Mouse (Mus musculus) frontal cortex, postnatal 10 days (tissue): ENCODE measurements around the gene Fpr-rs4.
"Not testable (repeated sequence)": the region's sequence is repeated elsewhere in the genome, so short reads cannot be mapped to it uniquely, and the experiment has no call there.

Source experiments
- DNase-seq, 2 experiments: peaks; one replicate each; pipeline ENCODE4 v3.0.0; 2022; ENCODE audit warnings: low spot score in 2 of 2, mixed read lengths in 1 of 2

Fpr-rs4 gene

GRCm38 (mm10) chr17:18021433-18021832 lies at the start of gene Fpr-rs4:
Gene Fpr-rs4, plus strand, starts transcription at chr17:18021733.
- no peak for DNase-seq

GRCm38 (mm10) chr17:17973443-17973842 lies 48.1 kb upstream of the Fpr-rs4 start:
- DNase-seq: no peak

- DNase-seq: not testable (repeated sequence)
These were observed 40.3 kb upstream of the Fpr-rs4 start for GRCm38 (mm10) chr17:17981232-17981631.

- no peak for DNase-seq
These were observed 16.8 kb upstream of the Fpr-rs4 start for GRCm38 (mm10) chr17:18004752-18005151.

GRCm38 (mm10) chr17:18049124-18049523 lies 27.6 kb downstream of the Fpr-rs4 start, which contains the start of gene Vmn2r124:
Gene Vmn2r124, plus strand, starts transcription at chr17:18049424.
- no peak for DNase-seq
